Mouse (Mus musculus): Measurements from ENCODE around the gene Sh2d4b.

The Sh2d4b gene

GRCm38 (mm10) chr14:40906770-40907169 is 13.7 kb upstream of the Sh2d4b start:
- no peak for DNase-seq (ENCODE audit: extremely low spot score, low spot score)

GRCm38 (mm10) chr14:40905813-40906212 is 12.7 kb upstream of the Sh2d4b start:
- DNase-seq (ENCODE audit: extremely low spot score, low spot score) = no peak

- no peak for DNase-seq (ENCODE audit: extremely low spot score, low spot score)
These were observed 9.4 kb upstream of the Sh2d4b start for GRCm38 (mm10) chr14:40902307-40903055.

- DNase-seq (ENCODE audit: extremely low spot score, low spot score) = no peak
These were observed 7.2 kb upstream of the Sh2d4b start for GRCm38 (mm10) chr14:40900267-40900666.

- DNase-seq (ENCODE audit: extremely low spot score, low spot score) = no peak
These were observed 4.8 kb upstream of the Sh2d4b start for GRCm38 (mm10) chr14:40897916-40898315.

GRCm38 (mm10) chr14:40895681-40896080 is 2.6 kb upstream of the Sh2d4b start:
- no peak for DNase-seq (ENCODE audit: extremely low spot score, low spot score)

GRCm38 (mm10) chr14:40894576-40895247 is 1.6 kb upstream of the Sh2d4b start:
- peak; percentile 84 for DNase-seq (ENCODE audit: extremely low spot score, low spot score)

- no peak for DNase-seq (ENCODE audit: extremely low spot score, low spot score)
These were observed 818 bp upstream of the Sh2d4b start for GRCm38 (mm10) chr14:40893884-40894283.

- DNase-seq (ENCODE audit: extremely low spot score, low spot score) = no peak
These were observed 690 bp downstream of the Sh2d4b start for GRCm38 (mm10) chr14:40892326-40892825.

- no peak for DNase-seq (ENCODE audit: extremely low spot score, low spot score)
These were observed 1.6 kb downstream of the Sh2d4b start for GRCm38 (mm10) chr14:40891506-40891905.

- DNase-seq (ENCODE audit: extremely low spot score, low spot score) = no peak
These were observed 3.4 kb downstream of the Sh2d4b start for GRCm38 (mm10) chr14:40889704-40890103.

GRCm38 (mm10) chr14:40889181-40889580 is 3.9 kb downstream of the Sh2d4b start:
- DNase-seq (ENCODE audit: extremely low spot score, low spot score) = no peak

GRCm38 (mm10) chr14:40886428-40887202 is 6.5 kb downstream of the Sh2d4b start:
- DNase-seq (ENCODE audit: extremely low spot score, low spot score) = no peak

GRCm38 (mm10) chr14:40885752-40886151 is 7.3 kb downstream of the Sh2d4b start:
- DNase-seq (ENCODE audit: extremely low spot score, low spot score) = no peak

GRCm38 (mm10) chr14:40885225-40885624 is 7.8 kb downstream of the Sh2d4b start:
- no peak for DNase-seq (ENCODE audit: extremely low spot score, low spot score)

- no peak for DNase-seq (ENCODE audit: extremely low spot score, low spot score)
These were observed 18.5 kb downstream of the Sh2d4b start for GRCm38 (mm10) chr14:40874565-40874964.

- DNase-seq (ENCODE audit: extremely low spot score, low spot score) = no peak
These were observed 19.1 kb downstream of the Sh2d4b start for GRCm38 (mm10) chr14:40873961-40874360.

GRCm38 (mm10) chr14:40870598-40870997 is 22.5 kb downstream of the Sh2d4b start:
- DNase-seq (ENCODE audit: extremely low spot score, low spot score) = no peak

GRCm38 (mm10) chr14:40864811-40865514 is 28.1 kb downstream of the Sh2d4b start:
- no peak for DNase-seq (ENCODE audit: extremely low spot score, low spot score)

GRCm38 (mm10) chr14:40863659-40864058 is 29.4 kb downstream of the Sh2d4b start:
- no peak for DNase-seq (ENCODE audit: extremely low spot score, low spot score)

GRCm38 (mm10) chr14:40863022-40863421 is 30.0 kb downstream of the Sh2d4b start:
- DNase-seq (ENCODE audit: extremely low spot score, low spot score) = no peak
